Mouse (Mus musculus): ENCODE results near the gene Dido1.
A peak's percentile ranks its signal among the peaks of the same experiment; 100 is the strongest.

Dido1 gene

GRCm38 (mm10) chr2:180684031-180684430, 25.8 kb downstream of the Dido1 start:
- no peak for DNase-seq (ENCODE audit: low spot score in 2 of 2)

DNA sequence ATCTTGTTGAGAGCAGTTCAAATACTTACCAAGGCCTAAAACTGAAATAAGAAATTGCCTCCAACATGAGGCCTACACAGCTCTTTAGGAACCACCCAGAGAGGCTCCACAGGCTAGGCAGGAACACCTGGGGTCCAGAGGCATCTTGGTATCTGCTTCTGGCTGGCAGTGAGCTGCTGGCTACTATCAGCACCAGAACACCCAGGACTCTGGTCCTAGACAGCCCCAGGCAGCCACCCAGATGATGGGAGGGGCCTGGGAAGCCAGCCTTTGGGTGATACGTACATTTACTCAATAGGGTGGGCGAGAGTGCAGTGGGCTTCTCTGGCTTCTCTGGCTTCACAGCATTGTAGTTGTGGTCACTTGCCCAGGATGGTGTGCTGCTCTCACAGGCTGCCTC, 26.3 kb downstream of the Dido1 start:
- no peak for DNase-seq (ENCODE audit: low spot score in 2 of 2)

- no peak for DNase-seq (ENCODE audit: low spot score in 2 of 2)
Measured at GRCm38 (mm10) chr2:180681225-180681624, 28.6 kb downstream of the Dido1 start.

DNA sequence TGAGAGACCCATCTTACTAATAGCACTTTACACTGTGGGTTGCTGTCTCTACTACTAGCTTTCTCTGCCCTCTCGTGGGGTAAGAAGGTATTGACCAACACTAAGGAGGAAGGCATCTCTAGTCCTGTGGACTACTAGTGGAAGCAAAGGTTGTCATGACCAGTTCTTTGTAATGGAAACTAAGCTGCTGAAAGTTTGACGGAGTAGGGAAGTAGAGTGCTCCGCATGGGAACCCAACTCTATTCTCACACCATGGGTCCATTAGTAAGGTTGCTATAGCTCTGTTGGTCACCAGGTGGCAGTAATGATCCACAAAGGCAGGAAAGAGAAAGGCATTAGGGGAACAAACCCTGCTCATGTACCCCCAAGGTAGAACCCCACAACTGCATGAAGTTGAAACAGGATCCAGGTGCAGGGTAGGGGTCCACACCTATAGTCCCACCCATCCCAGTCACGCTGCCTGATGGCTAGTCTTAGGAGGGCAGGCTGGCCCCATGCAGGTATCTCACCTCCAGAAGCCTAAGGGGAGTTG, 31.1 kb downstream of the Dido1 start:
- peak in 1 of 2 experiments; percentile 42 for DNase-seq (ENCODE audit: low spot score in 2 of 2)

DNA sequence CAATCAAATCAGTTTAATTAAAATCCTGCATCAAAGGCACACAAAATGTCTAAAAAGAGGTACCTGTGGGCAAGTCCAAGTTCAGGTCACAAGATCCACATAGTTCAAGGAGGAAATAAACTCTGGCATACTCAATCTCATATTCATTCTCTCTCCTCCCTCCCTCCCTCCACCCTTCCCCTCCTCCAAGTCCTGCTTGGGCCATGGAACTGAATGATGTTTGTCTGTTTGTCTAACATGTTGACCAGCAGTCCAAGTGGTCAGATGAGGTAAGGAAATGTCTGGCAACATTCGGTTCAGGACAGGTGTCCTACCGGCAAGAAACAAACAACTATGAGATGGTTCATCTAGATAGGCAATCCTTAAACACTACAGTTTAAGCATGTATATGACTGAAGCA, 33.1 kb downstream of the Dido1 start:
- DNase-seq (ENCODE audit: low spot score in 2 of 2): no peak

DNA sequence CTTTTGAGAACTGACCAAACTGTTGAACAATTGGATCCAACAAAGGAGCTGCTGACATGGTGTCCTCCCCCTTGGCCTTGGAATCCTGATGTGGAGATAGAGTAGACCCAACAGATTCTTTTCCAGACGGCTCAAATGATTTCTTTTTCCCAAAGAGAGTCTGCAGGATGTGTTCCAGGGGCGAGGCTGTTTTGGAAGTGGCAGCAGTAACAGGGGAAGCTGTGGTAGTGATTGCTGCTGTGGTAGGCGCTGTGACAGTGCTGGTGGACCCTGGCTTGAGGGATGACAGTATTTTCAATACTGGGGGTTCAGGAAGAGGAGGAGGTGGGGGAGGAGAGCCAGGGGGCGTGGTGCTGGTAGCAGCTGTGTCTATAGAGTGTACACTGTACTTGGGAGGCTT, 47.8 kb downstream of the Dido1 start:
- no peak for DNase-seq (ENCODE audit: low spot score in 2 of 2)

GRCm38 (mm10) chr2:180660521-180660920, 49.3 kb downstream of the Dido1 start:
- peak in 1 of 2 experiments; percentile 35 for DNase-seq (ENCODE audit: low spot score in 2 of 2)

GRCm38 (mm10) chr2:180659353-180660150, 50.2 kb downstream of the Dido1 start:
- peak in 1 of 2 experiments; percentile 58 for DNase-seq (ENCODE audit: low spot score in 2 of 2)

GRCm38 (mm10) chr2:180658381-180658780, 51.4 kb downstream of the Dido1 start:
- peak in 1 of 2 experiments; percentile 20 for DNase-seq (ENCODE audit: low spot score in 2 of 2)

GRCm38 (mm10) chr2:180657394-180658013, 52.3 kb downstream of the Dido1 start:
- peak in 1 of 2 experiments; percentile 41 for DNase-seq (ENCODE audit: low spot score in 2 of 2)

- DNase-seq (ENCODE audit: low spot score in 2 of 2): no peak
Measured at GRCm38 (mm10) chr2:180655150-180655549, 54.6 kb downstream of the Dido1 start.

- no peak for DNase-seq (ENCODE audit: low spot score in 2 of 2)
Measured at GRCm38 (mm10) chr2:180654666-180655065, 55.1 kb downstream of the Dido1 start.

- DNase-seq (ENCODE audit: low spot score in 2 of 2): no peak
Measured at GRCm38 (mm10) chr2:180646841-180647240, 63.0 kb downstream of the Dido1 start.

- DNase-seq (ENCODE audit: low spot score in 2 of 2): no peak
Measured at GRCm38 (mm10) chr2:180643626-180644025, 66.2 kb downstream of the Dido1 start.

- DNase-seq (ENCODE audit: low spot score in 2 of 2): no peak
Measured at GRCm38 (mm10) chr2:180642555-180643260, 67.1 kb downstream of the Dido1 start, which contains the start of gene Tcfl5. Gene Tcfl5, minus strand, starts transcription at chr2:180642708.

DNA sequence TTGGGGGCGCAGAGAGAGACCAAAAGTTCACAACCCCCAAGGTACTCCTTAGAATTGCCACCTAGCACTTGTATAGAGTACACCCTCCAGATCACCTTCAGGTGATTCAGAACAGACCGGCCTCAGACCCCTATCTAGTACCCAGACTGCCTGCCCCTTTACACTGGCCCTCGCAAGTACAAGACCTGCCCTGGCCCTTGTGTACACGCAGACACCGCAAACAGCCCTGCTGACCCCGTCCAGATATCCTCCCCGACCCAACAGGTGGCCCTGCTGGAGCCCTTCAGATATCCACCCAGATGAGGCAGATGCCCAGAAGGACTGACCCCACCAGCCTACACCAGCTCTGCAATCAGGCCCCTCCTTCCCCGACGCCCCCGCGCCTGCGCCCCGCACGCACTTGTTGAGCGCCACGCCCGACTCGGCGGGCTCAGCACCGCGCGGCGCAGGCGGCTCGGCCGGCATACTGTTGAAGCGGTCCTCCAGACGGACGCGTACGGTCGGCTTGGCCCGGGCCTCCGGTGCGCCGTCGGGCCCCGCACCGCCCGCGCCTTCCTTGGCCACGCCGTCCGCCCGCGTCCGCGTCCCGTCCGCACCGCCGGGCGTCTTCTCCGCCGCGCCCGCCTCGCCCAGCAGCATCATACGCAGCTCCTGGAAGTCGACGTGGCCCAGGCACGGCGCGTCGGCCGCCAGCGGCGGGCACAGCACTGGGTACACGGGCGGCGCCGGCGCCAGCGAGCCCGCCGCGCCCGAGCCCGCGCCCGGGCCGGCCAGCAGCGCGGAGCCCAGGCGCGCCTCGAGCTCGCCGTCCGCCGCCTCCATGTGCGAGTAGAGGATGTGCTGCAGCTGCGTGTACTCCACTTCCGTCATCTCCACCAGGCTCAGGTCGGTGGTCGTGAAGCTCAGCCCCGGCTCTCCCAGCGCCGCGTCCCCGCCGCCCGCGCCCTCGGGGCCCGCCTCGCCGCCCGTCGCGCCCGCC, 67.9 kb downstream of the Dido1 start:
- DNase-seq (ENCODE audit: low spot score in 2 of 2): no peak

DNA sequence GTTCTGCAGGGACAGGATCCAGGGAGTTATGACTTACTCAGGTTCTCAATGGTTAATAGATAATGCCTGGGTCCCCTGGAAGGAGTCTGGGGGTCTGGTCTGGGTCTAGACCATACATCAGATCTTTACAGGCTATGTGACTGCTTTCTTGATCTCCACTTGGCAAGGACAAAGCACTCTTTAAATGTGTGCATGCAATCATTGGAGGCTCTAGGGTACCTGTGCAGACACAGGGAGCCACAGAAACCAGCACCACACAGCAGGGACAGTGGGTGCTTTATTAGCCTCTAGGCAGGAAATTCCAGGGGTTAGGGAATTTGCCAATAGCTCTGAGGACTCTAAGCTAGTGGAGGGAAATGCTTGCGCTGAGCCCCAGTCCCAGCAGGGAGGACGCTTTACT, 97.9 kb downstream of the Dido1 start:
- no peak for DNase-seq (ENCODE audit: low spot score in 2 of 2)

DNA sequence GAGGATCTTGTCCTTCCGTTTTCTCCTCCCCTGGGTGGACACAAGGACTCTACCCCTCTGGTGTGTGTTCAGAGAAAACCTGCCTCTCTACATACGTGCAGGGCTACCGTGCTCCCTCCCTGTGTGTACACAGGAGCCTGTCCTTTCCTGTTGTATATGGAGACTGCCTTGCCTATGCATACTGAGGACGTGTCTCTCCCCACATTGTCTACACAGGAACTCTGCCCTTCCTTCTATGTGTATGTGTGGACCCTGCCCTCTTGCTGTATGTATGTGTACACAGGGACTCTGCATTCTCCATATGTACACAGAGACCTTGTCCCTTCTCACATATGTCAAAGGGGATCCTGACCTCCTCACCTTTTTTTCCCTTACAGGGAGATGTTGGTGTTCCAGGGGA, 99.5 kb downstream of the Dido1 start:
- DNase-seq (ENCODE audit: low spot score in 2 of 2): no peak
